Mouse (Mus musculus) adipocyte (in vitro differentiated cells): Measurements from ENCODE around the gene Hmga1.

Experiments used
- DNase-seq: peaks from one replicate; pipeline ENCODE4 v3.0.0-alpha.2; 2016; ENCODE audit warnings: low spot score

Gene Hmga1

GRCm38 (mm10) chr17:27528767-27529166 is 27.5 kb upstream of the Hmga1 start:
- DNase-seq, result peak; percentile 44

- DNase-seq, result no peak
These were observed 24.2 kb upstream of the Hmga1 start for GRCm38 (mm10) chr17:27532095-27532494.

- no peak for DNase-seq
These were observed 22.9 kb upstream of the Hmga1 start for GRCm38 (mm10) chr17:27533354-27533753.

- DNase-seq, result peak; percentile 77
These were observed 21.6 kb upstream of the Hmga1 start for GRCm38 (mm10) chr17:27534718-27535117.

- DNase-seq, result no peak
These were observed 15.0 kb upstream of the Hmga1 start for GRCm38 (mm10) chr17:27541261-27541660.

- DNase-seq, result no peak
These were observed 14.3 kb upstream of the Hmga1 start for GRCm38 (mm10) chr17:27541984-27542383.

DNA sequence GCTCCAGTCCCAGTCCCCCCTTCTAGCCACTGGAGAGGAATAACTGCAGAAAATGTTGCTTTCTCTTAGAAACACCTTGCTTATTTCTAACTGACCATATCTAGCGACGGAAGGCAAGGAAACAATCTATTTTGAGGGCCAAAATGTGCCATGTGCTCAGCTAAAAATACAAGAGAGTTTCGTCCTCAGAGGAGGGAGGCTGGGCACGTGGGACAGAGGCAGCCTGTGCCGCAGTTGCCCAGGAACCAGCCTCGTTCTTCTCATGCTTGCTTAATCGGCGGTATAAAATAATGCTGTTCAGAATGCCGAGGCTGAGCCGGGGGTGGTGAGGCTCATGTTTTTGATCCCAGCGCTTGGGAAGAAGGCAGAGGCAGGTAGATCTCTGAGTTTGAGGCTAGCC is 11.7 kb upstream of the Hmga1 start:
- DNase-seq, result no peak

DNA sequence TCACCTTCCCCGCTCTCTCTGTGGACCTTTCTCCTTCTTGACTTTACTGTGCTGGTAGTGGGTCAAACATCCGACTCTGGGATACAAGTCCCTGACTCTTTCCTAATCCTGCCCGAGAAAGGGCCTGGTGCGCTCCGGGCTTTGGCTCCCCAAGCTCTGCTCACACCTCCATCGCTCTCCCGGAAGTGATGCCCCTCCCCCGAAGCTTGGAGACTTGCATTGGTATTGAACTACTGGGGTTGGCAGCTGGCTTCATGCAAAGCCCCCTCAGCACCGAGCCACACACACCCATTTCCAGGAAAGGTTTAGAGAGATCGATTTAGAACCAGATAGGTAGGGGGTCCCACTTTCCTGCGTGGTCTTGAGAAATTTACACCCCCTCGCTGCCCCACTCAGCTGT is 10.3 kb upstream of the Hmga1 start:
- no peak for DNase-seq

DNA sequence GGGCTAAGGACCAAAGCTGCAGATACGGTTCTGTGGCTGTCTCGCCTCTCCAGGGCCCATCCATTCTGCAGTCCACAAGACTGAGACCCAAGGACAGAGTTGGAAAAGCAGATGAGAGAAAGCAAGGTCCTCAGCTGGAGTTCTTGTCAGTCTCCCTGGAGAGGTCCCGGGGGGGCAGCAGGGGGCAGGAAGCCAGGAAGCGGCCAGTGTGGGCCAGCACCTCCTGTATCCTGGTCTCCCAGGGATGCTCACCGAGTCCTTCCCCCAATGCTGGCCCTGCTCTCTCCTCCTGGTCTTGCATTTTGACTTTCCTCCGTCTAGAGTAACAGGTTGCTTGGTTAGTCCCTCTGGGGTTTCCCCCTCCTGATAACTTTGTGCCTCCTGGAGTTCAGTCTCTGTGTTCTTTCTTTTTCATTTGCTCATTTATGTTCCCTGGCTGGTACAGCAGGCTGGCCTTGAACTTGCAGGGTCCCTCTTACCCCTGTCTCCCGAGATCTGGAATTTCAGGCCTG is 9.7 kb upstream of the Hmga1 start:
- no peak for DNase-seq

- peak; percentile 80 for DNase-seq
These were observed 8.9 kb upstream of the Hmga1 start for GRCm38 (mm10) chr17:27547253-27547868.

- DNase-seq, result no peak
These were observed 7.1 kb upstream of the Hmga1 start for GRCm38 (mm10) chr17:27549234-27549633.

- no peak for DNase-seq
These were observed 4.8 kb upstream of the Hmga1 start for GRCm38 (mm10) chr17:27551393-27551940.

- DNase-seq, result no peak
These were observed 3.8 kb upstream of the Hmga1 start for GRCm38 (mm10) chr17:27552215-27553201.

DNA sequence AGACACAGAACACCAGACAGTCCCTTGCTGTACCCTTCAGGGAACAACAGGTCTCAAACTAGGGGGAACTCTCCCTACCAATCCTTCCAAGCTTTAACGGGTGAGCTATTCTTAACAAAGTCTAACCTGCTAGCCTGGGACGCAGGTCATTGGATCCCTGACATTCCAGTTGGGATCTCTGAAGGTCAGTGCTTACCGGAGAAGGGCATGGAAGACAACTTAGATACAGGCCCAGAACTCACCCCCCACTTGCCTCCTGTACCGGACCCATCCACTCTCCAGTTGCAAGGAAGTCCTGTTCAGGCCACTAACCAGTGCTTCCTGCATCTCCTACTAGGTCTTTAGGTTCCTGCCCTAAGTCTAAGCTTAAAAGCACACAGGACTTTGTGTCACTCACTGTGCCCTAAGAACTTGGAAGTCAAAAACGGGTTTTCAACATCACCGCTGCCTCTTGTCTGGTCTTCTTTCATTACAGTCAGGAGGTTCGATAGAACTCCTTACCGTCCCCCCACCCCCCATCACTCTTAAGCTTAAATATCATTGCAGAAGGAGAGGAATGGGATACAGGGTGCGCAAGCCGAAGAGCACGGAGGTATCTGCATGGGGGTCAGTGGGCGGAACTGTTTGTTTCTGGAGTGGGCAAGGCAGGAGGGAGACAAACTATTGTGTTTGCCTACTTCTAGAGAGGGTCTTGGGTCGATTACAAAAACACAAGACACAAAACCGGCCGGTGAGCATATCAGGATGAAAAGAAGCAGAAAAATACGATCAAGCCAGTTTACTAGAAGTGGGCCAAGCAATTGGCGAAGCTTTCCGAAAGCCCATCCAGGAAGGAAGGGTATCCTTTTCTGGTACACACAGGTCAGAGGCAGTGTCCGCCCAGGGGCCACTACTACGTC is 2.0 kb upstream of the Hmga1 start:
- no peak for DNase-seq

- DNase-seq, result no peak
These were observed 1.2 kb upstream of the Hmga1 start for GRCm38 (mm10) chr17:27555075-27555511.

- no peak for DNase-seq
These were observed 655 bp upstream of the Hmga1 start for GRCm38 (mm10) chr17:27555512-27556172.

DNA sequence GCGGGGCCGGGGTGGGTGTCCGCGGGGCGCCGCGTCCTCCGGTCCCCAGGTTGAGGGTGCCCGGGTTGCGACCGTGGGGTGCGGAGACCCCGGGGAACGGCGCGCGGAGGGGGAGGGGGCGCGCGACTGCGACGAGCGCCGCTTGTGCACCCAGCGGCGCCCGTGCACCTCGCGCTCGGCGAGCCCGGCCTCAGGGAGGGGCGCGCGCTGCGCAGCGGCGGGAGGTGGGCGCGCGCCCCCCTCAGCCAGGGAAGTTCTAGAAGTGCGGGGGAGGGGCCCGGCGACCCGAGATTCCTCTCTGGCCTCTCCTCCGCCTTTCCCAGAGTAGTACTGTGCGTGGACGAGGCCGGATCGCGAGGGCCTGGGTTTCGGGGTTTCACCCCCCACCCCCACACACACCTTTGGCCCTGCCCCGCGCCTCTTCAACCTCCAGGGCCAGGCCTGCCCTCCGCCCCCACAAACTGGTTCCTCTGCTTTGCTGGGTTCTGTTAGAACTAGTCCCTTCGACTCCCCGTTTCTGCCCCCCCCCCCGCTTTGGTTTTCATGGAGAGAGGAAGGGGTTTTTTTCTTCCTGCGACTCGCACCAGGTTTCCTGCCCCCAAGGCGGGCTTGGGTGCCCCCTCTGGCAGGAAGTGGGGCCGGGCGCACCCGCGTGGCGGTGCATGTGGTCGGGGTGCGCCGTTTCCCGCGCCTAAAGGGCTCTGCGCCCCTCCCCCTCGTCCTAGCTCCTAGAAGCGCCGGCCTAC is 1.1 kb downstream of the Hmga1 start:
- DNase-seq, result peak; percentile 48

- DNase-seq, result no peak
These were observed 1.8 kb downstream of the Hmga1 start for GRCm38 (mm10) chr17:27557927-27558661.

DNA sequence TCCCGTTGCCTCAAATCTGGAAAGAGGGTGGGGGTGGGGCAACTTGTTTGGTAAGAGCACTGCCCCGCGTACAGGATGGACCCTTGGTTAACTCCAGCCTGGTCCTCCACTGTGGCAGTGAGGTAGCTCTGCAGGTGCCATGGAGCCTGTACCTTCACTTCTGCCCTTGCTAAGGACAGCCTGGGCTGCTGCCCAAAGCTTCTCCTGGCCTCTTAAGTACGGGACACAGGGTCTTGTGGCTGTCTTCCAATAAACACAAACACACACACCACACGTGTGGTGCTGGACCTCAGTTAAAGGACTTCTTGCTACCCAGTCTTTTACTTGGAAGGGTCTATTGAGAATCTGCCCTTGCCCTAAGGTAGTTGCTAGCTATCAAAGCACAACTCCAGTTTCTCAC is 2.5 kb downstream of the Hmga1 start:
- no peak for DNase-seq

DNA sequence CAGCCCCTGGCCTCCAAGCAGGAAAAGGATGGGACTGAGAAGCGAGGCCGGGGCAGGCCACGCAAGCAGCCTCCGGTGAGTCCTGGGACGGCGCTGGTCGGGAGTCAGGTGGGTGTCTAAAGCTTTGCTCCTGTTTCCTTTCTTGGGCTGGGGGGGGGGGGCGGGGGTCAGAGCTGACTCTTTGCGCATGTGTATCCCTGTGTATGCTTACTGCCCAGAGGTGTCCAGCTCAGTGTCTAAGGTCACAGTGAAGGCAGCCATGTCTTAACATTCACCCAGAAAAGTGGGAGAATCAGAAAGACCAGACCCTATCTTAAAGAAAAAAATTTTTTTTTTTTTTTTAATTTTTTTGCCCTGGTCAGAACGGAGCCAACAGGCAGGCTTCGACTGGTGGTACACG is 3.3 kb downstream of the Hmga1 start:
- DNase-seq, result no peak
